In the genomic region with DNA sequence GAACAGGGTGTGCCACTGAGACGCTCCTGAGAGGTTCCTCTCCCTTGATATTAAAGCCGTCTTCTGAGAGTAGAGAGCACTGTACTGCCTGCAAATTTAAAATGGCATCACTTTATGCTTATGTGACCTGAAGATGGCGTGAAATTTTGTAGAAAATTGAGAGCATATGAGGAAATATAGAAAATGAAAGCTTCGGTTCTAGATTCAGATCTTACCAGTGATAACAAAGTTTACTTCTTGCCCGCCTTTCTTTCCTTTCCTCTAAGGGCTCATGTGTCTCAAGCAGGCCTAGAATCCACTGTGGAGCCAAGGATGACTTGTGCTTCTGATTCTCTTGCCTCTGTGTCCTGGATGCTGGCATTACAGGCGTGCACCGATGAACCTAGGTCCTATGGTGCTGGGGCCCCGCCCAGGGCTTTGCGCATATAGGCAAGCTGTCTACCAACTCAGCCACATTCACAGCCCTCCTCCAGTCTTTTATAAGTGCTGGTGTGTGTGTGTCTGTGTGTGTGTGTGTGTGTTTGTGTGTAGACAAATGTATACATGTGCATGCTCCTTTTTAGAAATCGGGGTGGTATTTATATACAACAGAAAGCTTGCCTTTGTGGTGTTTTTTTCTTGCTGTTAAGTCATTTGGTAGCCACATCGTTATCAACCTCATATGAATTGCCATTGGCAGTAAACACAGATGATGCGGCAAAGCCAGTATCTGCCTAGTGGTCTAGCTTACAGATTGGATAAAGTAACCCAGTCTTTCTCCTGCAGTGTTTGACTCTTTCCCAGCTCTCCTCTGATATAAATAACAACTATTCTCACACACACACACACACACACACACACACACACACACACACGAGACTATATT, we compare ENCODE assay signal across 27 mouse cellular contexts.
DNase-seq lines count a peak whose midpoint lies in the region; TF ChIP-seq lines count a peak whose summit lies in the region.
"Had no signal": no experiment of that assay in that cellular context is flagged by ENCODE, and none has a peak within 500 bp of the region (broad histone marks: within the 10 kb centered on the region; RNA-seq: fewer than 3 reads in every experiment).

No protein-coding gene starts in this region.

- no peak overlapping the region for H3K4me3 ChIP-seq in spleen, adult 2 months (ENCODE audit: extremely low read depth, insufficient read depth, insufficient read length)
- H3K4me3 ChIP-seq in forebrain, embryonic 10.5 days = no peak overlapping the region
- H3K4me3 ChIP-seq: embryonic facial prominence, embryonic 15.5 days; heart, adult 2 months; heart, embryonic 13.5 days; limb, embryonic 10.5 days; midbrain, embryonic 10.5 days; neural tube, embryonic 12.5 days had no signal

- TF ChIP-seq CTCF in spleen, adult 2 months (IDR thresholded peaks at IDR 0.05; ENCODE audit: extremely low read depth, insufficient read depth, insufficient read length, insufficient replicate concordance) = no peak

- 82% methylated on average over 13 of the region's 13 CpGs for WGBS in spleen, adult 2 months
- 93% methylated on average over 13 of the region's 13 CpGs for WGBS in forebrain, embryonic 10.5 days

- DNase-seq in heart, adult 11 months = peak; percentile 66
- no peak for DNase-seq in heart, postnatal 10 days
- DNase-seq in spleen, adult 2 months (ENCODE audit: low read depth in 1 of 2, low spot score in 2 of 2) = no peak
- DNase-seq in spleen, postnatal 4 days (ENCODE audit: low spot score in 2 of 2) = no peak
- DNase-seq in induced T-regulatory cell, adult 2 months (ENCODE audit: low read depth) = peak; percentile 67
- no peak for DNase-seq in urinary bladder, postnatal 36 days (ENCODE audit: low spot score in 2 of 2)
- no peak for DNase-seq in adrenal gland, postnatal 14 days
- no peak for DNase-seq in forebrain, embryonic 10.5 days (ENCODE audit: extremely low spot score, low spot score)
- DNase-seq: adrenal gland, adult 2 months; cerebellum, adult 8-10 months; cerebellum, postnatal 36 days; forebrain, postnatal 0 days; gastrocnemius, postnatal 25 days; heart, adult 2 months; kidney, adult 18-20 months; liver; lung, postnatal 4 days; right cerebral cortex, adult 18-20 months; right cerebral cortex, postnatal 4 days; thymus, adult 18-20 months; thymus, postnatal 36 days had no signal

- no peaks in the 10 kb centered on the region for H3K9me3 ChIP-seq in forebrain, embryonic 10.5 days
- H3K9me3 ChIP-seq: embryonic facial prominence, embryonic 15.5 days; heart, embryonic 13.5 days; limb, embryonic 10.5 days; midbrain, embryonic 10.5 days; neural tube, embryonic 12.5 days had no signal

- 0 out of 2 replicates have a peak overlapping the region, but pooled peaks have one; percentile 1 for H3K27ac ChIP-seq in spleen, adult 2 months (ENCODE audit: insufficient read depth, low read length)
- no peak overlapping the region for H3K27ac ChIP-seq in forebrain, embryonic 10.5 days
- H3K27ac ChIP-seq: embryonic facial prominence, embryonic 15.5 days; heart, adult 2 months; heart, embryonic 13.5 days; limb, embryonic 10.5 days; midbrain, embryonic 10.5 days; neural tube, embryonic 12.5 days had no signal

- intact Hi-C loops in heart, postnatal 10 days (cut with DNase I) = loop anchor here (10.0 kb wide), 1 partner anchor 111 kb away; a partner anchor contains a TSS

- peaks cover 8% of the 10 kb centered on the region; the same call in 1 of the 2 replicates for H3K4me1 ChIP-seq in spleen, adult 2 months (ENCODE audit: control insufficient read depth, insufficient read depth, insufficient read length)
- H3K4me1 ChIP-seq in forebrain, embryonic 10.5 days = peaks cover 27% of the 10 kb centered on the region

- peaks cover 3% of the 10 kb centered on the region; the same call in 1 of the 2 replicates for H3K36me3 ChIP-seq in spleen, adult 2 months (ENCODE audit: control insufficient read depth, insufficient read depth, low read length)
- H3K36me3 ChIP-seq in forebrain, embryonic 10.5 days (replicated peaks) = peaks cover 7% of the 10 kb centered on the region; the same call in 1 of the 2 replicates
- H3K36me3 ChIP-seq: embryonic facial prominence, embryonic 15.5 days; heart, embryonic 13.5 days; limb, embryonic 10.5 days; neural tube, embryonic 12.5 days had no signal

- TF ChIP-seq POLR2A in spleen, adult 2 months (IDR thresholded peaks at IDR 0.05; ENCODE audit: low read depth, low read length) = no peak

- no peaks in the 10 kb centered on the region for H3K27me3 ChIP-seq in spleen, adult 2 months (ENCODE audit: control insufficient read depth, insufficient read depth, low read length)
- no peaks in the 10 kb centered on the region for H3K27me3 ChIP-seq in forebrain, embryonic 10.5 days (ENCODE audit: poor library complexity, severe bottlenecking)
- H3K27me3 ChIP-seq: embryonic facial prominence, embryonic 15.5 days; heart, embryonic 13.5 days; neural tube, embryonic 12.5 days; Patski had no signal

Comparison
In these comparisons a context has a peak if more than half of its experiments do, and no peak if none do; other contexts are left out.
1. DNase-seq: peak in heart, adult 11 months (single experiment) and induced T-regulatory cell, adult 2 months (single experiment); none in heart, postnatal 10 days (0 of 2), spleen, adult 2 months (0 of 2), spleen, postnatal 4 days (0 of 2), urinary bladder, postnatal 36 days (0 of 2), adrenal gland, postnatal 14 days (single experiment) and forebrain, embryonic 10.5 days (single experiment).